Mouse (Mus musculus) cerebellum, adult 2 months (tissue): ENCODE results near the gene Il23a.

Experiments
- CTCF ChIP-seq: fragments of 200-500 bp; IDR thresholded peaks from 2 replicates; pipeline ENCODE4 v1.5.1; 2011; ENCODE audit warnings: low read depth, mild to moderate bottlenecking, control low read depth, low read length, moderate library complexity, borderline replicate concordance; ENCODE audit not compliant: insufficient read depth
- POLR2A ChIP-seq: fragments of 200-500 bp; IDR thresholded peaks from 2 replicates; pipeline ENCODE4 v1.6.1; 2011; ENCODE audit warnings: low read length, control low read depth, borderline replicate concordance; ENCODE audit not compliant: insufficient read depth

DNA sequence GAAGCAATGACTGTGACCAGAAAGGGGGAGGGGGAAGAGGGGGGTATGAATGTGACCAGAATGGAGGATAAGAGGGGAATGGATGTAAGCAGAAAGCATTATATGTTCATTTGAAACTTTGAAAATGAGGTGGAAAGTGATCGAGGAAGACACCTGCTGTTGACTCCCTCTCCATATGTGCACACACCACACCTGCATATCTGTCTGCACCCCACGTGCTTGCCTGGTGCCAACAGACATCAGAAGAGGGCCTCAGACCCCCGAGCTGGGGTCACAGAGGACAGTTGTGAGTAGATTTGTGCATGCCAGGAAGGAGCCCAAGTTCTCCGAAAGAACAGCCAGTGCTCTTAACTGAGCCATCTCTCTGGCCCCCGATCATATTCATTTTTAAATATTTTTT lies 38.6 kb downstream of the Il23a start:
- TF ChIP-seq POLR2A, result no peak
- TF ChIP-seq CTCF, result no peak
